Mouse (Mus musculus) inflammation-experienced regulatory T-cells, adult 16 weeks (primary cell): ENCODE results near the gene Gm12830. TPM values are rescaled to one million over a fixed set of nuclear protein-coding genes. Genes with fewer than 3 reads are reported as not detected.

Source experiments
- polyA plus RNA-seq: library from polyadenylated mRNA; unstranded; fragments of 100-300 nt; shearing (Covaris generic); gene quantifications from one replicate; pipeline ENCODE4 v1.2.1, GENCODE M21; 2017

Gm12830 gene
- polyA plus RNA-seq: not detected

GRCm38 (mm10) chr4:114821567-114822192 is at the start of gene Gm12830:
Gm12830 (plus strand) TSS chr4:114821722.

Other genes with a start within 250 kb of the Gm12830 start
- 0.11 TPM for gene Foxd2, start 87.2 kb downstream of the Gm12830 start, polyA plus RNA-seq
- gene Foxe3, start 104.3 kb downstream of the Gm12830 start, polyA plus RNA-seq: not detected
- gene Cmpk1, start 165.5 kb downstream of the Gm12830 start, polyA plus RNA-seq: 58.4 TPM
- gene Stil, start 178.4 kb downstream of the Gm12830 start, polyA plus RNA-seq: 3.5 TPM
- gene Tal1, start 234.7 kb downstream of the Gm12830 start, polyA plus RNA-seq: not detected